ENCODE assay signal across 18 mouse cellular contexts in the genomic region with DNA sequence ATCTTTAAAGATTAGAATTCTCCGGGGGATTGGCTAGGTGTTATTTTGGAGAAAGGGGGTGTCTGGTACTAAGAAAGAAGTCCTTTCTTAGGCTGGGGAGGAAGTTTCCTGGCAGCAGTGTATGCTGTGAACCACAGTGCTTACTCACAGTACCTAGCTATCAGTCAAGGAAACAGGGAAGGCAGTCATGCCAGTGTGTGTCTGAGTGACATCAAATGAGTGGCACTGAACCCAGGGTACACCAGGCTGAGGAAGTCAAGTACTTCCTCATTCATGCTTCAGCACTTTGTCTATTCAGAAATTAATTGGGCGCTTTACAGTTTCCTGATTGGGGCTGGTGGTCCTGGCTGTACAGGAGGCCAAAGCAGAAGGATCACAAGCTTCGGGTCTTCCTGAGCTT. TPM values are rescaled to one million over a fixed set of nuclear protein-coding genes. Genes with fewer than 3 reads are reported as not detected.
A peak's percentile ranks its signal among the peaks of the same experiment; 100 is the strongest.
DNase-seq lines count a peak whose midpoint lies in the region; ATAC-seq and TF ChIP-seq lines count a peak whose summit lies in the region.
"Had no signal": no experiment of that assay in that cellular context is flagged by ENCODE, and none has a peak within 500 bp of the region (broad histone marks: within the 10 kb centered on the region; RNA-seq: fewer than 3 reads in every experiment).

No protein-coding gene starts in this region.

- no peak for TF ChIP-seq CTCF in MEL (IDR thresholded peaks at IDR 0.05 in 2 of 3, conservative IDR thresholded peaks at IDR 0.05 in 1 of 3; ENCODE audit: control insufficient read depth in 1 of 3, insufficient read depth in 1 of 3, low read depth in 2 of 3, low read length in 3 of 3, poor library complexity in 1 of 3, severe bottlenecking in 1 of 3)

- H3K4me3 ChIP-seq in MEL (ENCODE audit: control insufficient read depth in 1 of 2, insufficient read depth in 1 of 2, low read depth in 2 of 2, low read length in 2 of 2) = no peak overlapping the region
- H3K4me3 ChIP-seq: embryonic facial prominence, embryonic 15.5 days; heart, embryonic 15.5 days; layer of hippocampus, adult 2 months; limb, embryonic 13.5 days; neural tube, embryonic 12.5 days had no signal

- intact Hi-C loops in left cerebral cortex, postnatal 36 days (cut with DNase I) = no loop called here

- no peak for TF ChIP-seq POLR2A in MEL (IDR thresholded peaks at IDR 0.05; ENCODE audit: control insufficient read depth in 1 of 2, insufficient read depth in 1 of 2, low read depth in 1 of 2, low read length in 2 of 2, poor library complexity in 1 of 2)

- peak; percentile 67 to 70 for DNase-seq in spleen, postnatal 36 days (ENCODE audit: low spot score in 2 of 2)
- no peak for DNase-seq in spleen, postnatal 4 days (ENCODE audit: low spot score in 2 of 2)
- DNase-seq in MEL (ENCODE audit: low read depth, low spot score) (peak; percentile 52), MN1 (ENCODE audit: low spot score) (no peak)
- DNase-seq in urinary bladder, adult 18-20 months (ENCODE audit: low spot score in 2 of 2) = no peak
- no peak for DNase-seq in left cerebral cortex, postnatal 36 days (ENCODE audit: low spot score in 2 of 2)
- DNase-seq: cerebellum, adult 18-20 months; midbrain, embryonic 14.5 days; right cerebral cortex, postnatal 4 days had no signal

- H3K27me3 ChIP-seq in MEL (ENCODE audit: control insufficient read depth in 1 of 2, insufficient read depth in 2 of 2, low read length in 2 of 2) = peaks cover 0 to 3% of the 10 kb centered on the region in 2 experiments; a peak in 1 of 4 replicates
- H3K27me3 ChIP-seq: embryonic facial prominence, embryonic 15.5 days; heart, embryonic 15.5 days; limb, embryonic 13.5 days; neural tube, embryonic 12.5 days had no signal

- H3K9me3 ChIP-seq in MEL (replicated peaks; ENCODE audit: insufficient read depth, low read length) = no peaks in the 10 kb centered on the region
- H3K9me3 ChIP-seq: heart, embryonic 15.5 days had no signal

- H3K36me3 ChIP-seq in MEL (ENCODE audit: control insufficient read depth in 1 of 2, insufficient read depth in 2 of 2, low read length in 2 of 2) = 0 out of 4 replicates have a peak, but pooled peaks cover 0 to 2% of the 10 kb centered on the region in 2 experiments
- H3K36me3 ChIP-seq: embryonic facial prominence, embryonic 15.5 days; heart, embryonic 15.5 days; limb, embryonic 13.5 days; neural tube, embryonic 12.5 days had no signal

- H3K9ac ChIP-seq in MEL (ENCODE audit: control insufficient read depth, low read depth, low read length, poor library complexity, severe bottlenecking) = no peak overlapping the region
- H3K9ac ChIP-seq: embryonic facial prominence, embryonic 15.5 days; heart, embryonic 15.5 days; hindbrain, embryonic 14.5 days; limb, embryonic 13.5 days; neural tube, embryonic 12.5 days had no signal

- peak; percentile 96 for ATAC-seq in megakaryocyte, adult 5-6 weeks (ENCODE audit: poor library complexity, severe bottlenecking)
- ATAC-seq: intestine, embryonic 16.5 days had no signal

- TF ChIP-seq EP300 in MEL (IDR thresholded peaks at IDR 0.05; ENCODE audit: low read depth in 1 of 2, low read length in 2 of 2) = peak in 1 of 2 experiments; percentile 12; a peak in 1 of 4 replicates

- H3K27ac ChIP-seq in MEL (ENCODE audit: control insufficient read depth, low read depth, low read length) = no peak overlapping the region
- H3K27ac ChIP-seq: embryonic facial prominence, embryonic 15.5 days; heart, embryonic 15.5 days; hindbrain, embryonic 14.5 days; kidney, postnatal 0 days; layer of hippocampus, adult 2 months; limb, embryonic 13.5 days; neural tube, embryonic 12.5 days had no signal

- TF ChIP-seq RAD21 in MEL (IDR thresholded peaks at IDR 0.05; ENCODE audit: low read depth, low read length) = no peak

- no peaks in the 10 kb centered on the region for H3K79me2 ChIP-seq in MEL (ENCODE audit: control insufficient read depth, insufficient read depth, low read length, poor library complexity)

- peaks cover 0 to 3% of the 10 kb centered on the region in 2 experiments; a peak in 3 of 4 replicates for H3K4me1 ChIP-seq in MEL (ENCODE audit: control insufficient read depth in 1 of 2, insufficient read depth in 2 of 2, low read length in 2 of 2)
- H3K4me1 ChIP-seq: embryonic facial prominence, embryonic 15.5 days; heart, embryonic 15.5 days; neural tube, embryonic 12.5 days had no signal

TF ChIP-seq in MEL, 35 proteins besides CTCF, POLR2A, EP300 and RAD21:
- TF ChIP-seq ZC3H11A (IDR thresholded peaks at IDR 0.05; ENCODE audit: low read depth, low read length) (no peak), ZMIZ1 (IDR thresholded peaks at IDR 0.05; ENCODE audit: low read depth, low read length) (no peak), CHD2 (IDR thresholded peaks at IDR 0.05; ENCODE audit: low read length) (no peak), ETS1 (IDR thresholded peaks at IDR 0.05; ENCODE audit: low read depth, low read length) (0 out of 2 replicates have a peak, but pooled peaks have one; percentile 14), E2F4 (IDR thresholded peaks at IDR 0.05; ENCODE audit: borderline replicate concordance, low read depth, low read length) (no peak), RCOR1 (IDR thresholded peaks at IDR 0.05; ENCODE audit: low read depth, low read length) (no peak)

RNA-seq across cellular contexts. Expression of gene Irf2bp2, which starts 34.8 kb away (rescaled TPM):
- 30.4 and 37.2 TPM in 2 replicates for total RNA-seq in MEL (2012; rRNA removed)
- 10 to 100 TPM in 1 of 2 experiments, not detected in 1; 17.1 TPM for polyA plus RNA-seq in MEL (2012; ENCODE audit: insufficient read depth in 1 of 2, insufficient read length in 2 of 2, low read depth in 1 of 2, low replicate concordance in 2 of 2, missing spikeins in 1 of 2)
- total RNA-seq in megakaryocyte, adult 5-6 weeks (2015) = 95.9 and 105 TPM in 2 replicates
- 93.8 and 99.8 TPM in 2 replicates for total RNA-seq in megakaryocyte, adult 5-6 weeks (2017)
- 10 to 100 TPM; 54.3 to 63.3 TPM for total RNA-seq in left cerebral cortex, postnatal 36 days (2021)

Comparison
In these comparisons a context has a peak if more than half of its experiments do, and no peak if none do; other contexts are left out.
1. DNase-seq: peak in spleen, postnatal 36 days (2 of 2) and MEL (single experiment); none in spleen, postnatal 4 days (0 of 2), urinary bladder, adult 18-20 months (0 of 2), left cerebral cortex, postnatal 36 days (0 of 2) and MN1 (single experiment).